ENCODE assay signal across 15 mouse cellular contexts in genomic region chr10:61086502-61086901, GRCm38 (mm10). TPM values are rescaled to one million over a fixed set of nuclear protein-coding genes. Genes with fewer than 3 reads are reported as not detected.
DNase-seq lines count a peak whose midpoint lies in the region; ATAC-seq and TF ChIP-seq lines count a peak whose summit lies in the region.
"Had no signal": no experiment of that assay in that cellular context is flagged by ENCODE, and none has a peak within 500 bp of the region (broad histone marks: within the 10 kb centered on the region; RNA-seq: fewer than 3 reads in every experiment).

No protein-coding gene starts in this region.

- 25% methylated on average over 3 of the region's 3 CpGs for WGBS in forebrain, embryonic 15.5 days
- 34% methylated on average over 3 of the region's 3 CpGs for WGBS in midbrain, embryonic 11.5 days
- 68% methylated on average over 3 of the region's 3 CpGs for WGBS in kidney, adult 2 months

- H3K9me3 ChIP-seq in forebrain, embryonic 15.5 days = no peaks in the 10 kb centered on the region
- no peaks in the 10 kb centered on the region for H3K9me3 ChIP-seq in midbrain, embryonic 11.5 days (ENCODE audit: control insufficient read depth, low read length)
- H3K9me3 ChIP-seq: embryonic facial prominence, embryonic 10.5 days; heart, embryonic 10.5 days; limb, embryonic 15.5 days had no signal

- peaks cover 17% of the 10 kb centered on the region for H3K4me1 ChIP-seq in forebrain, embryonic 15.5 days
- peaks cover 7% of the 10 kb centered on the region for H3K4me1 ChIP-seq in midbrain, embryonic 11.5 days (ENCODE audit: control insufficient read depth, insufficient read depth, low read length)
- peaks cover 12% of the 10 kb centered on the region for H3K4me1 ChIP-seq in kidney, adult 2 months (ENCODE audit: control insufficient read depth, insufficient read depth, low read length)

- no peaks in the 10 kb centered on the region for H3K27me3 ChIP-seq in forebrain, embryonic 15.5 days
- H3K27me3 ChIP-seq in midbrain, embryonic 11.5 days (ENCODE audit: control insufficient read depth, insufficient read depth, low read length) = no peaks in the 10 kb centered on the region
- no peaks in the 10 kb centered on the region for H3K27me3 ChIP-seq in kidney, adult 2 months (replicated peaks; ENCODE audit: control insufficient read depth, insufficient read depth, low read length)
- H3K27me3 ChIP-seq: limb, embryonic 15.5 days had no signal

- TF ChIP-seq CTCF in kidney, adult 2 months (conservative IDR thresholded peaks at IDR 0.05; ENCODE audit: insufficient read depth, insufficient read length, low read depth, low read length) = no peak

- no peak overlapping the region for H3K4me3 ChIP-seq in forebrain, embryonic 15.5 days
- H3K4me3 ChIP-seq in midbrain, embryonic 11.5 days (ENCODE audit: low read depth, low read length) = no peak overlapping the region
- H3K4me3 ChIP-seq in kidney, adult 2 months (ENCODE audit: insufficient read depth, low read depth, low read length) = no peak overlapping the region
- H3K4me3 ChIP-seq: embryonic facial prominence, embryonic 10.5 days; heart, embryonic 10.5 days; limb, embryonic 15.5 days had no signal

- TF ChIP-seq POLR2A in kidney, adult 2 months (IDR thresholded peaks at IDR 0.05; ENCODE audit: low read depth, low read length) = no peak

- peak; percentile 62; the same call in 1 of the 2 replicates for ATAC-seq in forebrain, embryonic 15.5 days (replicated peaks)
- ATAC-seq in midbrain, embryonic 11.5 days (ENCODE audit: low FRiP score) = peak; percentile 45; the same call in 1 of the 2 replicates
- ATAC-seq: activated CD4-positive, CD25-positive, alpha-beta regulatory T cell, adult 4 months had no signal

- peak; percentile 77 to 79 for DNase-seq in cerebellum, postnatal 10 days
- DNase-seq in cerebellum, adult 11-12 months = no peak
- DNase-seq in 3T3-L1 (ENCODE audit: low read depth, low spot score) = peak; percentile 10
- DNase-seq in midbrain, embryonic 11.5 days (ENCODE audit: low spot score, missing footprints) = no peak
- no peak for DNase-seq in layer of hippocampus, adult 8-10 months (ENCODE audit: low spot score in 2 of 2)
- DNase-seq in kidney, adult 2 months = no peak
- DNase-seq in right cerebral cortex, adult 2 months (ENCODE audit: low spot score in 2 of 2) = no peak
- DNase-seq: kidney, postnatal 14 days; layer of hippocampus, postnatal 36 days had no signal

- H3K4me2 ChIP-seq in forebrain, embryonic 15.5 days (replicated peaks) = no peak overlapping the region
- H3K4me2 ChIP-seq in midbrain, embryonic 11.5 days = no peak overlapping the region
- H3K4me2 ChIP-seq: limb, embryonic 15.5 days had no signal

- H3K27ac ChIP-seq in forebrain, embryonic 15.5 days (replicated peaks) = peak overlapping the region; percentile 51
- no peak overlapping the region for H3K27ac ChIP-seq in midbrain, embryonic 11.5 days (ENCODE audit: low read depth, low read length)
- H3K27ac ChIP-seq in kidney, adult 2 months (ENCODE audit: insufficient read depth, low read depth, low read length) = no peak overlapping the region
- H3K27ac ChIP-seq: embryonic facial prominence, embryonic 10.5 days; heart, embryonic 10.5 days; limb, embryonic 15.5 days had no signal

- H3K9ac ChIP-seq in forebrain, embryonic 15.5 days (replicated peaks) = no peak overlapping the region
- H3K9ac ChIP-seq in midbrain, embryonic 11.5 days (ENCODE audit: low read length) = no peak overlapping the region
- H3K9ac ChIP-seq: limb, embryonic 15.5 days had no signal

- H3K36me3 ChIP-seq in forebrain, embryonic 15.5 days = no peaks in the 10 kb centered on the region
- H3K36me3 ChIP-seq in midbrain, embryonic 11.5 days (ENCODE audit: control insufficient read depth, insufficient read depth, low read length) = no peaks in the 10 kb centered on the region
- no peaks in the 10 kb centered on the region for H3K36me3 ChIP-seq in kidney, adult 2 months (ENCODE audit: control insufficient read depth, insufficient read depth, low read length)
- H3K36me3 ChIP-seq: embryonic facial prominence, embryonic 10.5 days; heart, embryonic 10.5 days; limb, embryonic 15.5 days had no signal

RNA-seq across cellular contexts. Expression of gene Pcbd1, which starts 2.6 kb away (rescaled TPM):
- 15.8 and 16.5 TPM in 2 replicates for polyA plus RNA-seq in forebrain, embryonic 15.5 days (2015; fragmentation: Nextera tagmentation; extraction: Ambion mirVana)
- polyA plus RNA-seq in midbrain, embryonic 11.5 days (2014; fragmentation: Nextera tagmentation; extraction: Ambion mirVana) = 29.9 and 31.0 TPM in 2 replicates
- 10 to 100 TPM; 12.6 to 14.3 (median 13.6) TPM for total RNA-seq in layer of hippocampus, adult 8-10 months (2022)
- polyA plus RNA-seq in kidney, adult 2 months (2012; rRNA removed) = 392 and 452 TPM in 2 replicates
- total RNA-seq: neutrophil, adult 5-6 weeks had no signal
- polyA plus RNA-seq: activated CD4-positive, CD25-positive, alpha-beta regulatory T cell, adult 4 months had no signal

Comparison
In these comparisons a context has a peak if more than half of its experiments do, and no peak if none do; other contexts are left out.
1. DNase-seq: peak in cerebellum, postnatal 10 days (2 of 2) and 3T3-L1 (single experiment); none in cerebellum, adult 11-12 months (single experiment), midbrain, embryonic 11.5 days (single experiment), layer of hippocampus, adult 8-10 months (0 of 2), kidney, adult 2 months (single experiment) and right cerebral cortex, adult 2 months (0 of 2).
2. RNA of gene Pcbd1, which starts 2.6 kb away (polyA plus RNA-seq): 392 to 452 TPM in kidney, adult 2 months; 29.9 to 31.0 TPM in midbrain, embryonic 11.5 days and 15.8 to 16.5 TPM in forebrain, embryonic 15.5 days; every median in the first group is over 10 times any median in the second.